Mouse (Mus musculus) layer of hippocampus, adult 2 months (tissue): ENCODE measurements at regions not wholly inside any gene's neighbourhood (a gene's known extent, or its start where the extent isn't known, plus 50 kb on each side); places are given as distances from the start of the nearest gene placed in this dataset.

ENCODE experiments used
- DNase-seq, 2 experiments: peaks; one replicate each; pipeline ENCODE4 v3.0.0; 2022; ENCODE audit warnings: low spot score in 2 of 2
- H3K27ac ChIP-seq: fragments of 200-600 bp; 2 replicates; pipeline ENCODE4 v1.8.1; 2022
- H3K4me3 ChIP-seq: fragments of 200-600 bp; 2 replicates; pipeline ENCODE4 v1.8.1; 2022; ENCODE audit warnings: mild to moderate bottlenecking
- CTCF ChIP-seq: fragments of 200-600 bp; conservative IDR thresholded peaks from 2 replicates; pipeline ENCODE4 v1.8.1; 2022; ENCODE audit warnings: antibody characterized with exemption, mild to moderate bottlenecking, moderate library complexity

GRCm38 (mm10) chr5:142332744-142333143 lies 68.6 kb upstream of the Foxk1 start:
- TF ChIP-seq CTCF = no peak
- Histone ChIP-seq H3K27ac (no peak overlapping the region), H3K4me3 (no peak overlapping the region)
- no peak for DNase-seq

- DNase-seq = no peak
- no peak for TF ChIP-seq CTCF
- Histone ChIP-seq H3K4me3 (no peak overlapping the region), H3K27ac (no peak overlapping the region)
Observed at GRCm38 (mm10) chr5:142337436-142337835, 63.9 kb upstream of the Foxk1 start.

DNA sequence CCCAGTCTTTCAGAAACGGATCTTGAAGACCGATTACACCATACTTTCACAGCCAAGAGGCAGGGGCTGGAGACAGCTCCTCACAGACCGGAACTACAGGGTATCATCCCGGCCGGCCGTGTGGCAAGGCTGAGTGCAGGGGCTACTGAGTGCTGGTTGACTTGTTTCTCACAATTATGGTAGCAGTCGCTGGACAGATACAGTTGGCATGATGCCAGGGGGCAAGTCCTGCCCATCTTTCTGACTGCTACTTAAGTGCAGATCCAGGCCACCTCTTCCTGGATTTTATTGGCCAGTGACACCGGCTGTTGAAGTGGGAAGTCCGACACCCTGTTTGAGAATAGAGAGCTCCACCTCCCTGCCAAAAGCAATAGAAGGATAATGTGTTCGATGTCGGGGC lies 63.2 kb upstream of the Foxk1 start:
- Histone ChIP-seq H3K4me3 (no peak overlapping the region), H3K27ac (no peak overlapping the region)
- TF ChIP-seq CTCF = no peak
- no peak for DNase-seq

DNA sequence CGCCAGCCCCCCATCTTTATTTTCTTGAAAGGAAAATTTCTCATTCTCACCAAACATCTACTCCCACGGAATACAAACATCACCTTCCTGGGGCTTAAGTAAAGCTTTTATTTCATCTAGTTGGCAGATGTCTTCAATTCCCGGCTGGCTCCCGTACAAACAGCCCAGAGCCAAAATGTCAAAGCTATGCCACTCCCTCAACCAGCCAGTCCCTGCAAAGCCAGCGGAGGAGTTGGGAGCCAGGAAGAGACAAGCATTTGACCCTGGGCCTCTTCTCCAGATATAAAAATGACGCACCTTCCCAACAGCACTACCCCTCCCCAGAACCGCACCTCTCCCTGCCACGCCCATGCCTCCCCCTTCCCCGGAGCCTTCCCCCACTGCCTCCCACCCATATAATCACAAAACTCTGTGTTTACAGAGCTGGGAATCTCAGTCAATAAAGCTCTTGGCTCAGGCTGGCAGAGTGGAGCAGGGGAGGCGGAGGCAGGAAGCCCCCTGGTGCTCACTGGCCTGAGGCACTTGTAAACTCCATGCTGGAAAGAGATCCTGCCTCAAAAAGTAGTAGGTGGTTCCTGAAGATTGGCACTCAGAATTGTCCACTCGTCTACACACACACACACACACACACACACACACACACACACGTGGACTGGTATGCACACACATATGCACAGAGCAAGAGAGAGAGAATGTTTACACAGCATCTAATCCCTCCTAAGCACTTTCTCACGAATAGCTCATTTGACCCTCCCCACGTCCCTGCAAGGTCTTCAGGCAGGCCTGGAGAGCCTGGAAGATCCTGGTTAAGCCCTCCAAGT lies 60.9 kb upstream of the Foxk1 start:
- no peak overlapping the region for H3K4me3 ChIP-seq
- DNase-seq = peak in 1 of 2 experiments; percentile 34
- H3K27ac ChIP-seq = peak overlapping the region; percentile 85
- no peak for TF ChIP-seq CTCF

DNA sequence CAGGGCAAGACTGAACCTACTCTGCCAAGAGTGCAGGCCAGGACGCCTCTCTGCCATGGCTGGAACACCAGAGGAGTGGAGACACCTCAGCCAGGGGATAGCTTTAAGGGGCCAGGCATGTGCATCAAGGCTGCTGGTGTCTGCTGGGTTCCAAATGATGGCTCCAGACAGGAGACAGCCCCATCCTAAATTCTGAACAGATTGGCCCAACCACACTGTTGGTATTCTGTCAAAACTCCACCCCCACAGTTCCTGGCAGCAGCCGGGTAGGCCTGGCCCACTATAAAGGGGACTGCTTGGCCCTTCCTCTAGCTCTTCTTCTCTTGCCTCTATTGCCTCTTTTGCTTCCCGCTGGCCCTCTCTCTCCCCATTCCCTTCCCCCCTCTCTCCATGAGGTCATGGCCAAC lies 60.3 kb upstream of the Foxk1 start:
- H3K27ac ChIP-seq = peak overlapping the region; percentile 85
- no peak for TF ChIP-seq CTCF
- DNase-seq = peak; percentile 59 to 62
- H3K4me3 ChIP-seq = no peak overlapping the region

DNA sequence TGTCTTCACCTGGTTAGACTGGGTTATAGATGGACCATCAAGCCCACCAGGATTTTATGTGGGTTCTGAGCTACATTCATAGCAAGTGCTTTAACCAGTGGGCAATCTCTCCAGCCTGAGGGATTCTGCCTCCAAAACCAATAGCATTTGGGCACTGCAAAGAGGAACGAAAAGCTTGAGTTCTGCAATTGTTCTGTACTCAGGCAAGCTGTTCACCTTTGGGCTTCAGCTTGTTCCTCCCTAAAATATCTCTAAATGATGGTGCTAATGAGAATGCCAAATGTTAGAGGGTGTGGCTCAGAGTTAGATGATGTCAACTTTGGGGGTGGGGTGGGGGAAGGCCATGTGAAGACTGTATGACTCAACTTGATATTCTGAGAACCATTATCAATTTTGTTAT lies 54.8 kb upstream of the Foxk1 start:
- Histone ChIP-seq H3K4me3 (no peak overlapping the region), H3K27ac (peak overlapping the region; percentile 90)
- DNase-seq = peak in 1 of 2 experiments; percentile 33

GRCm38 (mm10) chr5:142350574-142350973 lies 50.7 kb upstream of the Foxk1 start:
- no peak overlapping the region for H3K4me3 ChIP-seq
- H3K27ac ChIP-seq = no peak overlapping the region
- peak; percentile 54 for TF ChIP-seq CTCF
- no peak for DNase-seq

More for the DNA sequence above, 54.8 kb upstream of the Foxk1 start:
- no peak for TF ChIP-seq CTCF
